Mouse (Mus musculus): Measurements from ENCODE around the gene Pla2g4d. TPM values are rescaled to one million over a fixed set of nuclear protein-coding genes. Genes with fewer than 3 reads are reported as not detected.
A peak's percentile ranks its signal among the peaks of the same experiment; 100 is the strongest.

Pla2g4d gene
- polyA plus RNA-seq, 1 experiment from 2014 or later: not detected

DNA sequence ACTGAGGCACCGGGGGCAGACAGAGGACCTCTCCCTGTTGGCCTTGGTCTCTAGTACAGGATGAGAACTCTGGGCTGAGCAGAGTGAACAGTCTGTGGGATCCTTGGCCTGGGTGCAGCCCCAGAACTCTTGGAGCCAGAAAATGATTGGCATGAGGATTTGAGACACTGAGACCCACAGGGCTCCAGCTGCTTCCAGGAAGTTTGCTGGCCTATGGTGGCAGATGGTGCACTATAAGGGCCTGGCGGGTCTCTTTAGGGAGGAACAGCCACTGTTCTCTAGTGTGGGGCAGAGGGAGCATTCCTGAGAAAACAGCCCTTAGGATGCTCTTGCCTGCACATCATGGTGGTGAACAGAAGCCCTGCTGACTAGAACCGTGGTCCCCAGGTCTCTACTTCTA, 596 bp downstream of the Pla2g4d start:
- Histone ChIP-seq H3K27ac (no peak overlapping the region), H3K9me3 (no peaks in the 10 kb centered on the region), H3K27me3 (no peaks in the 10 kb centered on the region; the same call in 1 of the 2 replicates), H3K4me1 (no peaks in the 10 kb centered on the region; the same call in 1 of the 2 replicates), H3K9ac (no peak overlapping the region), H3K36me3 (no peaks in the 10 kb centered on the region), H3K4me2 (no peak overlapping the region), H3K4me3 (no peak overlapping the region)
- 85% methylated on average over 3 of the region's 3 CpGs for WGBS
- ATAC-seq (ENCODE audit: insufficient number of reproducible peaks, insufficient read depth, low FRiP score, low TSS enrichment, low read depth): no peak

DNA sequence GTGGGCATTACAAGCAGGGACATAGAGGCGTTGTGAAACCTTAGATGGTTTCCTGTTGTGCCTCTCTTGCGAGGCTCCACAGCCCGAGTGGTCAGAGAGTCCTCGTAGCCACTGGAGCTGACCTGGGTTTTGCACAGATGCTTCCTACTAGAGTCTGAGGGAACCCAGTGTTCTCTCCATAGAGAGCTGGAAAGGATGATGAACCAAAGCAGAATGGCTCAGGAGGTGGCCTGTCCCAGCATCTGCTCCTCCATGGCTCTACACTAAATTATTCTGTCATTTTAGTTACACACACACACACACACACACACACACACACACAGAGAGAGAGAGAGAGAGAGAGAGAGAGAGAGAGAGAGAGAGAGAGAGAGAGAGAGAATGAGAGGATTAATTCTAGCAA, 3.4 kb downstream of the Pla2g4d start:
- WGBS: 76% methylated on average over 4 of the region's 4 CpGs
- Histone ChIP-seq H3K9me3 (no peaks in the 10 kb centered on the region), H3K27ac (no peak overlapping the region), H3K27me3 (no peaks in the 10 kb centered on the region; the same call in 1 of the 2 replicates), H3K9ac (no peak overlapping the region), H3K4me3 (no peak overlapping the region), H3K4me1 (no peaks in the 10 kb centered on the region; the same call in 1 of the 2 replicates), H3K4me2 (no peak overlapping the region), H3K36me3 (no peaks in the 10 kb centered on the region)
- no peak for ATAC-seq (ENCODE audit: insufficient number of reproducible peaks, insufficient read depth, low FRiP score, low TSS enrichment, low read depth)

DNA sequence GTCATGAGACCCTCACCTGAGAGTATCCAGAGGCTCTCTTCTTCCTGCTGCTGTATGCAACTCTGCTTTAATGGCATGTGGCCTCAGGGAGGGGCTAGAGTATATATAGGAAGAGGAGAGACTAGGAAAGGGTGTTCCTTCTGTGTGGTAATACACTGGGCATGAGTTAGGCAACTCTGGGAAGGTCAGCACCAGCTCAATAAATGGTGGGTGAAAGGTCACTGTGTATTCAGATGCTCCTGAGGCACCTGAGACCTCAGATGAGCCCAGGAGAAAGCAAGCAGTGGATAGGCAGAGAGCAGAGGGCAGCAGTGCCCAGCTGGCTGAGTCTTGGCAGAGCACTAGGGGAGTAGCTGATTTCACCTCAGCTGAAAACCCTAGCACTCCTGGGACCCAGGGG, 4.3 kb downstream of the Pla2g4d start:
- no peaks in the 10 kb centered on the region for H3K9me3 ChIP-seq
- H3K4me1 ChIP-seq: no peaks in the 10 kb centered on the region; the same call in 1 of the 2 replicates
- H3K27me3 ChIP-seq: no peaks in the 10 kb centered on the region; the same call in 1 of the 2 replicates
- H3K9ac ChIP-seq: no peak overlapping the region
- H3K4me2 ChIP-seq: no peak overlapping the region
- no peak overlapping the region for H3K4me3 ChIP-seq
- ATAC-seq (ENCODE audit: insufficient number of reproducible peaks, insufficient read depth, low FRiP score, low TSS enrichment, low read depth): no peak
- no peaks in the 10 kb centered on the region for H3K36me3 ChIP-seq
- H3K27ac ChIP-seq: no peak overlapping the region

DNA sequence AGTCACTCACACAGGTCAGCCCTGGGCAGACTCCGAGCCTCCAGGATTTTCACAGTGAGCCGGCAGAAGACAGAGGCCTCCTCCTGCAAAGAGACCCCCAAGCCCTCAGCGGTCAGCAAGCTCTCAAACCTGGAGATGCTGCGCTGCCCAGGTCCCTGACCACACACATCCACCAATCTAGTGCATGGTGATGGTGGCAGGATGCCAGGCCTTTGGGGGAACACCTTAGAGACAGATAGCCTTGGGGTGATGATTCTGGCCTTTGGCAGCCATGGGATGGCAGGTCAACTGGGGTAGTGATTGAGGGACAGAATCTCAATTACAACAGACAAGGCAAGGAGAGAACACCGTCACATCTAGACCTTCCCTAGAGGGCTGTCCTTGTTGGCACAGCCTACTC, 4.9 kb downstream of the Pla2g4d start:
- H3K36me3 ChIP-seq: no peaks in the 10 kb centered on the region
- no peak overlapping the region for H3K27ac ChIP-seq
- no peaks in the 10 kb centered on the region; the same call in 1 of the 2 replicates for H3K27me3 ChIP-seq
- no peak overlapping the region for H3K4me2 ChIP-seq
- no peaks in the 10 kb centered on the region; the same call in 1 of the 2 replicates for H3K4me1 ChIP-seq
- ATAC-seq (ENCODE audit: insufficient number of reproducible peaks, insufficient read depth, low FRiP score, low TSS enrichment, low read depth): no peak
- H3K9me3 ChIP-seq: no peaks in the 10 kb centered on the region
- no peak overlapping the region for H3K9ac ChIP-seq
- 78% methylated on average over 5 of the region's 5 CpGs for WGBS
- no peak overlapping the region for H3K4me3 ChIP-seq

DNA sequence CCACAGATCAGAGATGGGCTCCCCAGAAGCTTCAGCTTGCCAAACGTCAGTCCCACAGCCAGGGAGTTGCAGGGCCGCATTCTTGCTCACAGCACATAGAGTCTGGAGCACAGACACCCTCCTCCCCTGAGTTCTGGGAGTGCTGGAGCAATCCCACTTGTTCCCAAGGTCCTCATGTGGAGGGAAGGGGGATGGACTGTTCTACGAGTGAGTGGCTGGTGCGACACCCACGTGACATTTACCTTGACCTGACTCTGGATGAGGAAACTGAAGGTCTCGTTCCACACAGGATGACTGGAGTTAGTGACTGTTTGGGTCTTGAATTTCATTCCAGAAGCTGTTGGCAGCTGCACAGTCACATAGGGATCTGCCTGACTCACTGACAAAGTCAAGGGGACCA, 5.4 kb downstream of the Pla2g4d start:
- ATAC-seq (ENCODE audit: insufficient number of reproducible peaks, insufficient read depth, low FRiP score, low TSS enrichment, low read depth): no peak
- Histone ChIP-seq H3K27ac (no peak overlapping the region), H3K36me3 (no peaks in the 10 kb centered on the region), H3K4me2 (no peak overlapping the region), H3K27me3 (no peaks in the 10 kb centered on the region; the same call in 1 of the 2 replicates), H3K9me3 (no peaks in the 10 kb centered on the region), H3K4me3 (no peak overlapping the region), H3K9ac (no peak overlapping the region), H3K4me1 (no peaks in the 10 kb centered on the region; the same call in 1 of the 2 replicates)
- WGBS: 51% methylated on average over 6 of the region's 6 CpGs

DNA sequence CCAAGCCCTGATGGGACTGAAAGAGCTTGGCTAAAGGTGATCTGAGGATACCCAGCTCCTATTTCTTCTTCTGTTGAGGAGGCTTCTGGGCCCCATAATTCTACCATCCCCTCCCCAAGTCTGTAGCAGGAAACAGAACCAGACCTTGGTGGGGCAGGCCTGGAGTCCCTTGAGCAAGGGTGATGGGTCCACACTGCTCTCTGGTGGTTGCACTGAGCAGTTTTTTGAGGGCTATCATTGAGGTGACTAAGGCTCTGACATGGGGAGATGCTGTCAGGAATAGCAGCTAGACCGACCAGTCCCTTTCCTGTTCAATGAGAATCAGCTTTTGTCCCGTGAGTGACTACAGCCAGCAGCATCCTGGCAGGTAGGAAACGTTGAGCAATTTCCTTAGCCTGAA, 7.8 kb downstream of the Pla2g4d start:
- Histone ChIP-seq H3K4me2 (no peak overlapping the region), H3K4me3 (no peak overlapping the region), H3K9me3 (no peaks in the 10 kb centered on the region), H3K27ac (no peak overlapping the region), H3K36me3 (no peaks in the 10 kb centered on the region), H3K27me3 (no peaks in the 10 kb centered on the region), H3K4me1 (no peaks in the 10 kb centered on the region; the same call in 1 of the 2 replicates), H3K9ac (no peak overlapping the region)
- ATAC-seq (ENCODE audit: insufficient number of reproducible peaks, insufficient read depth, low FRiP score, low TSS enrichment, low read depth): no peak
- 43% methylated on average over 3 of the region's 3 CpGs for WGBS

DNA sequence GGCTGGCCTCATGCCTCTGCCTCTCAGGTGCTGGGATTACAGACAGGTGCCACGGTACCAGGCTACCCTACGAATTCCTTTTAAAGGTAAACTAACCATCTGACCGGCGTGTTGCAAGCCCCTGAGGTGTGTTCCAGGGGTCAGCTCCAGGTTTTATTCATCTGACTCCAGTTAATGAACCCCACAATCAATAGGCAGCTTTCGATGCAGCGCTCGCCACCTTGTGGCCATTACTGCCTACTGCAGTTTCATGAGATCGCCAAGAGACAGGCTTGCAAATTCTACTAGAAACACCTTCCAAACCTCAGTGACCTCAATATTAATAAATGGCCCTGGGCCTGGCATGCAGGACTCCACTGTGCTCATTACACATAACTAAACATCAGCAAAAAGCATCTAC, 9.0 kb downstream of the Pla2g4d start:
- Histone ChIP-seq H3K9me3 (no peaks in the 10 kb centered on the region), H3K4me1 (no peaks in the 10 kb centered on the region; the same call in 1 of the 2 replicates), H3K9ac (no peak overlapping the region), H3K27me3 (no peaks in the 10 kb centered on the region), H3K4me3 (no peak overlapping the region), H3K27ac (no peak overlapping the region), H3K36me3 (no peaks in the 10 kb centered on the region), H3K4me2 (no peak overlapping the region)
- WGBS: 15% methylated on average over 8 of the region's 8 CpGs
- ATAC-seq (ENCODE audit: insufficient number of reproducible peaks, insufficient read depth, low FRiP score, low TSS enrichment, low read depth): no peak

DNA sequence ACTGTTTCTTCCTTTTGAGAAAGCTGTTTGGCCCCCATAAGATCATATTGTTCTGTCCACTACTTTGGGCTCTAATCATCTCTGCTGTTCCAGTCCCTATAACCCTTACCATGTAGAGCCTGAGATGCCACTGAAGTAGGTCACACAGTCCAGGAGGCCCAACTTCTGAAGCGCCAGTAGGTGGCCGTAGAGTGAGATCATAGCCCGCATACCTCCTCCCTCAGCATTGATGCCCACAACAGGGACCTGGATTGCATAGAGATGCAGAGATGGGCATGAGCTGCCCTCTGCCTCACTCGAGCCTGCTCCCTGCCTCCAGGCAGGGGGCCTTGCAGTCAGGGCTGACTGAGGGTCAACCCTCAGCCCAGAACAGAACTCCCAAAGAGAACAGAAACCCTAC, 12.0 kb downstream of the Pla2g4d start:
- Histone ChIP-seq H3K27me3 (no peaks in the 10 kb centered on the region), H3K4me2 (no peak overlapping the region), H3K9me3 (no peaks in the 10 kb centered on the region), H3K27ac (no peak overlapping the region), H3K36me3 (no peaks in the 10 kb centered on the region), H3K4me1 (no peaks in the 10 kb centered on the region), H3K9ac (no peak overlapping the region), H3K4me3 (no peak overlapping the region)
- 77% methylated on average over 4 of the region's 4 CpGs for WGBS
- no peak for ATAC-seq (ENCODE audit: insufficient number of reproducible peaks, insufficient read depth, low FRiP score, low TSS enrichment, low read depth)

DNA sequence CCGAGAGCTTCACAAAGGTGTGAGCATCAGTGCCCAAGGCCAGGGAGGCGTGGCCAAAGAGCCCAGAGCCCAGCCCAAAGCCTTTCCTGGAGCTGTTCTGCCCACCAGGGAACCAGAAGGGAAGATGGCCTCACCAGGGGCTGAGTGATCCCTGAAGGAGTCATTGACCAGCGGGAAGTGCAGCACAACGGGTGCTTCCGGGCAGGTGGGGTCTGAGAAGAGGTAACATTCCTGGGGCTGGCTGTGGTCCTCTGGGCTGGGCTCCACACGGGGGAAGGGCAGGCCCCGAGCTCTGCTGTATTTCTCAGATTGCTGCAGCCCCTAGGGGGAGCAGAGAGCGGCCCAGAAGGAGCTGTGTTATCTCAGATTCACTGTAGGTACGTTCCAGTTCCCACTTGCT, 20.4 kb downstream of the Pla2g4d start:
- 0 out of 2 replicates have a peak, but pooled peaks have one; percentile 43 for ATAC-seq (ENCODE audit: insufficient number of reproducible peaks, insufficient read depth, low FRiP score, low TSS enrichment, low read depth)
- Histone ChIP-seq H3K9ac (no peak overlapping the region), H3K27ac (no peak overlapping the region)

DNA sequence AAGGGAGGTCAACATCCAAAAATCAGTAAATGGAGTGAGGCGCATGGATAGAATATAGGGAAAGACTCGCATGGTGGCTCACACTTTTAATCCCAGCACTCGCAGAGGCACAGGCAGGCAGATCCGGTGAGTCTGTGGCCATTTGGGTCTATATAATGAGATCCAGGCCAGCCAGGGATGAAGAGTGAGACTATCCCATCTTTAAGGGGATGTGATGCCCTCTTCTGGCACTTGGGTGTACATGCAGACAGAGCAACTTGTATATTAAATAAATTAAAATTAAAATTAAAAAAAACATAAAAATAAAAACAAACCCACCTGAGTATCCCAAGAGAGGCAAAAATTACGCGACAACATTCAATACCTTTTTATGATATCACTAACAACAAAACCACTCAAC, 23.5 kb downstream of the Pla2g4d start:
- H3K4me2 ChIP-seq: no peak overlapping the region
- no peaks in the 10 kb centered on the region for H3K9me3 ChIP-seq
- H3K27ac ChIP-seq: no peak overlapping the region
- H3K36me3 ChIP-seq: no peaks in the 10 kb centered on the region
- H3K9ac ChIP-seq: no peak overlapping the region
- no peaks in the 10 kb centered on the region for H3K4me1 ChIP-seq
- H3K27me3 ChIP-seq: peaks cover 10% of the 10 kb centered on the region
- H3K4me3 ChIP-seq: no peak overlapping the region
- 48% methylated on average over 6 of the region's 6 CpGs for WGBS
- ATAC-seq (ENCODE audit: insufficient number of reproducible peaks, insufficient read depth, low FRiP score, low TSS enrichment, low read depth): no peak

More for the DNA sequence above, 20.4 kb downstream of the Pla2g4d start:
- peak overlapping the region; percentile 32 for H3K4me2 ChIP-seq
- H3K4me1 ChIP-seq: no peaks in the 10 kb centered on the region
- peaks cover 10% of the 10 kb centered on the region for H3K27me3 ChIP-seq
- WGBS: 6% methylated on average over 9 of the region's 9 CpGs
- H3K4me3 ChIP-seq: peak overlapping the region; percentile 6; the same call in 1 of the 2 replicates
- H3K36me3 ChIP-seq: no peaks in the 10 kb centered on the region
- no peaks in the 10 kb centered on the region for H3K9me3 ChIP-seq

DNA sequence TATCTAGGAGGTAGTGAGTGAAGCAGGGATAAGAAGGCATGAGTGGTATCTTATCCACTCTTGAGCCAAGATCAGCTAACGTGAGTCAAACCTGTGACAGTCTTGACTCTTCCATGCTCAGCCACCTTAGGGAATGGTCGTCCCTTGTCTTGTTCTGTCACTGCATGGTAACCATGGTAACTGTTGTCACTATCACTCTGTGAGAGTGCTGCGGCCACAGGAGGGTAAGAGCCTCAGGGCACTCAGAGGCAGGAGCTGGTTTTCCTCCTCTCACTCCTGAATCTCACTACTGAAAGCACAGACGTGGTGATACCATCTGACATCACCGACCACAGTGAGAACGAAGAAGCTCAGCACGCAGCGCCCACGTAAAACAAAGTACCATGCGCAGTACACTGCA, 24.1 kb downstream of the Pla2g4d start:
- no peaks in the 10 kb centered on the region for H3K4me1 ChIP-seq
- no peaks in the 10 kb centered on the region for H3K36me3 ChIP-seq
- H3K9me3 ChIP-seq: no peaks in the 10 kb centered on the region
- H3K9ac ChIP-seq: no peak overlapping the region
- 35% methylated on average over 10 of the region's 10 CpGs for WGBS
- H3K4me2 ChIP-seq: no peak overlapping the region
- peaks cover 10% of the 10 kb centered on the region for H3K27me3 ChIP-seq
- no peak overlapping the region for H3K4me3 ChIP-seq
- no peak overlapping the region for H3K27ac ChIP-seq
- no peak for ATAC-seq (ENCODE audit: insufficient number of reproducible peaks, insufficient read depth, low FRiP score, low TSS enrichment, low read depth)

DNA sequence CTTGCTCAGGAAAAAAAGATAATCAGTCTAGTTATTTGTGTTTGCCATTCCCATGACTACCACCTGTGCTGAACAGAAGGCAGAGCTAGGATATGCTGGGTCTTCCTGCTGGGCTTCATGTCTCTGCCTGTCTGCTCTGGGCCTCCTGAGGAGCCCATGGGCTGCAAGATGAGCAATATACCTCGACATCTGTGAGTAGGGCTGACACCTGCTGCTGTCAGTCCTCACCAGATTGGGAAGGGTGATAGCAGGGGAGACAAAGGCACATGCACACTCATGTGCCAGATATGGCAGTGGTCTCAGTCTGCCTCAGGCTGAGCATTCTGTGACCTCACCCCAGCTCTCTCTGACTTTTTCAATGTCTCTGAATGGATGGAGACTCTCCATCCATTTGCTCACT, 26.1 kb downstream of the Pla2g4d start:
- ATAC-seq (ENCODE audit: insufficient number of reproducible peaks, insufficient read depth, low FRiP score, low TSS enrichment, low read depth): no peak
- H3K36me3 ChIP-seq: no peaks in the 10 kb centered on the region
- H3K4me3 ChIP-seq: no peak overlapping the region
- H3K4me2 ChIP-seq: no peak overlapping the region
- 16% methylated on average over 1 of the region's 1 CpGs for WGBS
- H3K9me3 ChIP-seq: no peaks in the 10 kb centered on the region
- H3K9ac ChIP-seq: no peak overlapping the region
- 0 out of 2 replicates have a peak, but pooled peaks cover 2% of the 10 kb centered on the region for H3K27me3 ChIP-seq
- no peak overlapping the region for H3K27ac ChIP-seq
- no peaks in the 10 kb centered on the region for H3K4me1 ChIP-seq

All from embryonic facial prominence, embryonic 13.5 days (tissue).